Mouse (Mus musculus) small intestine, adult 2 months (tissue): ENCODE data around the gene B4galt5.

Experiments used
- CTCF ChIP-seq: fragments of 200-500 bp; IDR thresholded peaks from 2 replicates; pipeline ENCODE4 v1.5.1; 2012; ENCODE audit warnings: low read depth, mild to moderate bottlenecking, control low read depth, inconsistent platforms, low read length, moderate library complexity, mixed read lengths; ENCODE audit not compliant: insufficient replicate concordance, insufficient read length; ENCODE audit errors: extremely low read depth
- POLR2A ChIP-seq: fragments of 200-500 bp; IDR thresholded peaks from 2 replicates; pipeline ENCODE4 v1.6.1; 2012; ENCODE audit warnings: low read depth, mild to moderate bottlenecking, control low read depth, inconsistent platforms, low read length, moderate library complexity

GRCm38 (mm10) chr2:167273206-167273740, 75.7 kb downstream of the B4galt5 start:
- TF ChIP-seq POLR2A (no peak), CTCF (no peak)
